Mouse (Mus musculus) heart, embryonic 12.5 days (tissue): Measurements from ENCODE around the gene Wdr12. TPM values are rescaled to one million over a fixed set of nuclear protein-coding genes. Genes with fewer than 3 reads are reported as not detected.
"Not testable (repeated sequence)": the region's sequence is repeated elsewhere in the genome, so short reads cannot be mapped to it uniquely, and the experiment has no call there.

Experiments used
- ATAC-seq: fragments of 200-750 bp; cut with Nextera tagmentation; 2 replicates; pipeline ENCODE4 v1.8.0; 2017; ENCODE audit warnings: moderate TSS enrichment, moderate library complexity; ENCODE audit not compliant: insufficient number of reproducible peaks, low FRiP score
- H3K27ac ChIP-seq: fragments of 300-500 bp; sonication (generic); 2 replicates; pipeline ENCODE4 v1.5.1; 2016; ENCODE audit warnings: mild to moderate bottlenecking, moderate library complexity; ENCODE audit not compliant: poor library complexity, severe bottlenecking
- H3K27me3 ChIP-seq: fragments of 300-500 bp; sonication (generic); replicated peaks from 2 replicates; pipeline ENCODE4 v1.6.1; 2016; ENCODE audit warnings: mild to moderate bottlenecking, moderate library complexity
- H3K36me3 ChIP-seq: fragments of 300-500 bp; sonication (generic); 2 replicates; pipeline ENCODE4 v1.6.1; 2016; ENCODE audit warnings: mild to moderate bottlenecking, moderate library complexity
- H3K4me1 ChIP-seq: fragments of 300-500 bp; sonication (generic); replicated peaks from 2 replicates; pipeline ENCODE4 v1.6.1; 2016; ENCODE audit warnings: mild to moderate bottlenecking
- H3K4me2 ChIP-seq: fragments of 300-500 bp; sonication (generic); 2 replicates; pipeline ENCODE4 v1.6.1; 2016; ENCODE audit warnings: mild to moderate bottlenecking, moderate library complexity
- H3K4me3 ChIP-seq: fragments of 300-500 bp; sonication (generic); 2 replicates; pipeline ENCODE4 v1.5.1; 2016; ENCODE audit warnings: mild to moderate bottlenecking
- H3K9ac ChIP-seq: fragments of 300-500 bp; sonication (generic); 2 replicates; pipeline ENCODE4 v1.6.1; 2016; ENCODE audit warnings: mild to moderate bottlenecking, moderate library complexity
- H3K9me3 ChIP-seq: fragments of 300-500 bp; sonication (generic); replicated peaks from 2 replicates; pipeline ENCODE4 v1.6.1; 2016; ENCODE audit warnings: mild to moderate bottlenecking, moderate library complexity
- WGBS: fragments of 180-500 bp; shearing (Covaris S2); methylation state at CpG from one replicate; pipeline ENCODE4 v1.1.7; 2016; 5-methylcytosine and 5-hydroxymethylcytosine counted together
- polyA plus RNA-seq: library from polyadenylated mRNA; unstranded; fragments of >200 nt; fragmentation: Nextera tagmentation; extraction: Ambion mirVana; gene quantifications from 2 replicates; pipeline ENCODE4 v1.2.1, GENCODE M21; 2016

Gene Wdr12
- polyA plus RNA-seq, 1 experiment from 2014 or later, result 33.1 TPM

DNA sequence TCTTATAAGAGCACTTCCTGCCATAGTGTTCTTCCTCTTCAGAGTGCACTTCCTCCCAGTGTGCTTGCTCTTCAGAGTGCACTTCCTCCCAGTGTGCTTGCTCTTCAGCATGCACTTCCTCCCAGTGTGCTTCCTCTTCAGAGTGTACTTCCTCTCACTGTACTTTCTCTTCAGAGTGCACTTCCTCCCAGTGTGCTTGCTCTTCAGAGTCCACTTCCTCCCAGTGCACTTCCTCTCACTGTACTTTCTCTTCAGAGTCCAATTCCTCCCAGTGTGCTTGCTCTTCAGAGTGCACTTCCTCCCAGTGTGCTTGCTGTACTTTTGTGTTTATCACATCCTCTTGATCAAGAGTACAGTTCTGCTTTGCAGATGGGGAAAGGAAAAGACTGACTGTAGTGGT, 27.7 kb downstream of the Wdr12 start:
- not testable (repeated sequence) for H3K4me3 ChIP-seq, ATAC-seq, H3K4me2 ChIP-seq, H3K4me1 ChIP-seq, H3K27ac ChIP-seq, H3K36me3 ChIP-seq, H3K9me3 ChIP-seq, H3K27me3 ChIP-seq, H3K9ac ChIP-seq

DNA sequence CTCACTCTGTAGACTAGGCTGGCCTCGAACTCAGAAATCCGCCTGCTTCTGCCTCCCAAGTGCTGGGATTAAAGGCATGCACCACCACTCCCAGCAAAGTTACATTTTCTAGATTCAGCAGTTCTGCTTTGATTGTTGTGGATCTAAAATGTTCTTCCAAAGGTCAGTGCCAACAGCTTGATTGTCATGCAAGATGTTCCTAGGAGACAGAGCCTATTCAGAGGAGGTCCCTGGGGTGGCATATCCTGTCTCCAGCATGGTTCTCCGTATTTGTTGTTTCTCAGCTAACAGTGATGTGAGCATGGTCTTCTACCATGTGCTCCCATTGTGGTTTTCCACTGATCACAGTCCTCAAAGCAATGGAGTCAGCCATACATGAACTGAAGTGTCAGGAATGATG, 42.1 kb downstream of the Wdr12 start:
- 72% methylated on average over 3 of the region's 3 CpGs for WGBS
- no peaks in the 10 kb centered on the region for H3K36me3 ChIP-seq
- H3K27me3 ChIP-seq, result no peaks in the 10 kb centered on the region
- no peak overlapping the region for H3K4me2 ChIP-seq
- H3K27ac ChIP-seq, result no peak overlapping the region
- no peak for ATAC-seq
- no peak overlapping the region for H3K9ac ChIP-seq
- H3K9me3 ChIP-seq, result no peaks in the 10 kb centered on the region
- H3K4me1 ChIP-seq, result no peaks in the 10 kb centered on the region
- H3K4me3 ChIP-seq, result no peak overlapping the region

DNA sequence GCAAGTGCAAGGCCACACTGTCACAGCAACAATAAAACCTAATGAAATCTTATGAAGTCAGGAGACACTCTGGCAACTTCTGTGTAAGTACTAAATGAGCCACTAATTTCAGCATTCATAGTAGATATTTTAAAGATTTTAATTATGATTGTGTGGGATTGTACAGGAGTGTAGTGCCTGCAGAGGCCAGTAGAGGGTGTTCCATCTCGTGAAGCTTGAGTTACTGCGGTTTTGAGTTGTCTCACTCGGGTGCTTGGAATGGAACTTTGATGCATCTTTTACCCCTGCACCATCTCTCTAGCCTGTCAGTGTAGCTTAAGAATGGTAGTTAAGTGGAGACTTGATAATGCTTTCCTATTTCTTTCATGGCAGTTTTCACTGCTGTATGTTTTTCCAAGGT, 43.8 kb downstream of the Wdr12 start:
- WGBS, result 37% methylated on average over 3 of the region's 3 CpGs
- Histone ChIP-seq H3K36me3 (no peaks in the 10 kb centered on the region), H3K4me2 (no peak overlapping the region), H3K27ac (no peak overlapping the region), H3K9ac (no peak overlapping the region), H3K4me1 (no peaks in the 10 kb centered on the region), H3K9me3 (no peaks in the 10 kb centered on the region), H3K27me3 (no peaks in the 10 kb centered on the region), H3K4me3 (no peak overlapping the region)
- no peak for ATAC-seq

DNA sequence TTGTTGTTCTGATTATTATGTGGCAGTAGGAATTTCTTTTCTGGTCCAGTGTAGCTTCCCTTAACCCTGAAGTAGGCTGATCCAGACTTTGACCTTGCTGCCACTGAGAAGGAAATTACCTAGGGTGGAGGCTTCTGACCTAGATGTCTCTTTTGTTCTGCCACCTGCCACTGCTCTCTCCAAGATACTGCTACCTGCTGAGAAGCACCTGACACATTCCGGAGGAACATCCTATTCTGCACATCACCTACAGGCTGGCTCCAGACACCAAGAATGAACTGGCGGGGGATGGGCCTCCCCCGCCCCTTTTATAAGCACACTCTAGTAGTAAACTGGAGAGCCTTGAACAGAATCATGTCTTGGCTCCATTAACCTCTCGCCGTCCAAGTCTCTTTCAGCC, 51.0 kb downstream of the Wdr12 start:
- H3K27ac ChIP-seq, H3K36me3 ChIP-seq, ATAC-seq, H3K9me3 ChIP-seq, H3K4me2 ChIP-seq, H3K9ac ChIP-seq, H3K4me3 ChIP-seq, H3K4me1 ChIP-seq: not testable (repeated sequence)
- peaks cover 13% of the 10 kb centered on the region for H3K27me3 ChIP-seq
- WGBS, result 87% methylated on average over 5 of the region's 5 CpGs

DNA sequence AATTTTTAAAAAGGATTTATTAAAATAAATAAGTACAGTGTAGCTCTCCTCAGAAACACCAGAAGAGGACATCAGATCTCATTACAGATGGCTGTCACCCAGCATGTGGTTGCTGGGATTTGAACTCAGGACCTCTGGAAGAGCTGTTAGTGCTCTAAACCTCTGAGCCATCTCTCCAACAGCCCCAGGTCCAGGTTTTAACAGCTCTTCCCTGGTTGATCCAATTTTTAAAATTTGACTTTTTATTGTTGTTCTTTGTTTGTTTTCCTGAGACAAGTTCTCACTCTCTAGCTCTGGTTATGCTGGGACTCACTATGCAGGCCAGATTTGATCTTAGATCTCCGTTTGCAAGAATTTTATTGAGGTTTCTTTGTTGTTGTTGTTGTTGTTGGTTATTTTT, 53.9 kb downstream of the Wdr12 start:
- Histone ChIP-seq H3K9ac (no peak overlapping the region), H3K27ac (no peak overlapping the region), H3K36me3 (no peaks in the 10 kb centered on the region), H3K9me3 (peaks cover 3% of the 10 kb centered on the region), H3K4me2 (no peak overlapping the region), H3K4me3 (no peak overlapping the region), H3K27me3 (peaks cover 17% of the 10 kb centered on the region), H3K4me1 (0 out of 2 replicates have a peak, but pooled peaks cover 3% of the 10 kb centered on the region)
- no peak for ATAC-seq
- 85% methylated on average over 1 of the region's 1 CpGs for WGBS

DNA sequence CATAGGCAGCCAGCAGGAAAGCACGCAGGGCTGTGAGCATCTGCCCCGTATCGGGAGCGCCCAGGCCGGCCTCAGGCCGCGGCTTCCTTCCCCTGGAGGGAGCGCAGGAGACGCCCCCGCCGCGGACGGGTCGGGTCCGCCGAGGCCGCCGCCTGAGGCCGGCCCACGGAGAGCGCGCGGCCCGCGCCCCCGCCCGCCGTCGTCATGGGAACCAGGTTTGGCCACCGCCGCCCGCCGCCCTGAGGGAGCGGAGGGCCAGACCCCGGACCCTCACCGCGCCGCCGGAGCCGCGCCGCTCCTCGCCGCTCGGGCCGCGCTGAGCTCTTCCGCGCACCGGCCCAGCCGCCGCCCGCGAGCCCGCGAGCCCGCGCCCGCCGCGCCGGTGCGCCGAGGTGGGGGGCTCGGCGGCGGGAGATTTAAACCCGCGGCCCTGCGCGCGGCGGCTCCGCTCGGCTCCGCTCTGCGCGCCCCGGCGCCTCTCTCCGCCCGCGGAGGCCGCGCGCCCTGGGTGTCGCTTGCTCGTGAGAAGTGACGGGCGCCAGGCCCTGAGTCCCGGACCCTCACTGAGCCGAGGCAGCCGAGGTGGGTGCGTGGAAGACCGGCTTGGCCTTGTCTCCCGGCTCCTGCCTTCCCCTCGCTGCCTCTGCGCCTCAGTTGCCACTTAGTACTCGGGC, 55.5 kb downstream of the Wdr12 start, which contains the start of gene Ica1l:
TSS of gene Ica1l (minus strand) at position 389 of the 674 bp plus-strand sequence.
- peak within 1 kb of the TSS; percentile 97 for H3K4me2 ChIP-seq
- no peaks in the 10 kb centered on the region for H3K36me3 ChIP-seq
- peak within 1 kb of the TSS; percentile 70 for H3K4me3 ChIP-seq
- H3K9me3 ChIP-seq, result peaks cover 3% of the 10 kb centered on the region
- H3K9ac ChIP-seq, result peak within 1 kb of the TSS; percentile 71
- H3K27me3 ChIP-seq, result peaks cover 17% of the 10 kb centered on the region
- 0 out of 2 replicates have a peak, but pooled peaks cover 3% of the 10 kb centered on the region for H3K4me1 ChIP-seq
- WGBS, result 5% methylated on average over 91 of the region's 99 CpGs
- ATAC-seq, result peak; percentile 75
- no peak within 1 kb of the TSS for H3K27ac ChIP-seq

DNA sequence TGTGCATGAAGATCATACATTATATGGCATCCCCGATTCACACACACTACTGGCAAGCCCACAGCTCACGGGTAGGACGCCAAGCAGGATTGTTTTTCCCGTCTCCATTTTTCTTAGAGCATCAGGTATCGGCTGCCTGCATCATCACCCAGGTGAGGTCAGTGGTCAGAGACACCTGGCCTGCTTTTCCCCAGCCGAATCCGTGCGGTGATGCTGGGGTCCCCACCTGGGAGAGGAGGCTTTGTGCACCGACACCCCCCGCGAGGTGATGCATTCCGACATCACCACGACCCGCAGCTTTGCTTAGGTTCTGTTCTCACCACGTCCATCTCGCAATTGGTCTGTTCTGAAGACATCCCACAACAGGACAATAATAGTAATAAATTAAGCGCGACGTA, 56.0 kb downstream of the Wdr12 start:
- Histone ChIP-seq H3K27me3 (peaks cover 17% of the 10 kb centered on the region), H3K4me1 (0 out of 2 replicates have a peak, but pooled peaks cover 3% of the 10 kb centered on the region), H3K27ac (no peak overlapping the region), H3K36me3 (no peaks in the 10 kb centered on the region), H3K4me3 (peak overlapping the region; percentile 70), H3K4me2 (peak overlapping the region; percentile 97), H3K9me3 (peaks cover under 1% of the 10 kb centered on the region; the same call in 1 of the 2 replicates), H3K9ac (peak overlapping the region; percentile 71)
- 5% methylated on average over 19 of the region's 19 CpGs for WGBS
- ATAC-seq, result no peak

DNA sequence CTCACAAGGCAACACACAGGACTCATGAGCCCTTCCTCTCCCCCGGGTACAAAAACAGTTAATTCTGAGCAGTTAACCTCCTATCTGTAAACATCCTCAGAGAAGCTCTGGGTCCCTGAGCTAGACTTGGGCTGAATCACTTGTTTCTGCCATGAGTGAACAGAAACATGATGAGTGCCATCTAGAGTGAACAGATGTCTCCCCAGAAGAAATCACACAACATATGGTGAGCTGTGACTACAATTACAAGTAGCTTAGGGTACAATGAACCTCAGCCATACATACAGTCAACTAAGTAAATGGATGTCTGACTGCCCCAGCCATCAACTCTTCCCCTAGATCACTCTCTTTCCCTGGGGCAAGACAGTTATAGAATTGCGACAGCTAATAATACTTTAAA, 63.4 kb downstream of the Wdr12 start:
- no peaks in the 10 kb centered on the region for H3K4me1 ChIP-seq
- H3K9ac ChIP-seq, result no peak overlapping the region
- H3K4me2 ChIP-seq, result no peak overlapping the region
- ATAC-seq, result no peak
- no peaks in the 10 kb centered on the region for H3K36me3 ChIP-seq
- WGBS, result 83% methylated on average over 2 of the region's 2 CpGs
- H3K27me3 ChIP-seq, result no peaks in the 10 kb centered on the region
- no peak overlapping the region for H3K27ac ChIP-seq
- H3K4me3 ChIP-seq, result no peak overlapping the region
- no peaks in the 10 kb centered on the region for H3K9me3 ChIP-seq

Other genes with a start within 250 kb of the Wdr12 start
- 6.6 and 7.8 TPM in 2 replicates for gene Fam117b, start 185.6 kb downstream of the Wdr12 start, polyA plus RNA-seq
- 0.31 and 0.58 TPM in 2 replicates for gene Ica1l, start 55.5 kb downstream of the Wdr12 start, polyA plus RNA-seq
- gene Carf, start 398 bp downstream of the Wdr12 start, polyA plus RNA-seq, result 6.2 and 6.5 TPM in 2 replicates
- gene Nbeal1, start 82.0 kb upstream of the Wdr12 start, polyA plus RNA-seq, result 12.9 and 13.5 TPM in 2 replicates
- gene Cyp20a1, start 244.7 kb upstream of the Wdr12 start, polyA plus RNA-seq, result 29.0 and 31.8 TPM in 2 replicates